Mouse (Mus musculus): ENCODE measurements around the gene Gpr34.

Gpr34 gene

DNA sequence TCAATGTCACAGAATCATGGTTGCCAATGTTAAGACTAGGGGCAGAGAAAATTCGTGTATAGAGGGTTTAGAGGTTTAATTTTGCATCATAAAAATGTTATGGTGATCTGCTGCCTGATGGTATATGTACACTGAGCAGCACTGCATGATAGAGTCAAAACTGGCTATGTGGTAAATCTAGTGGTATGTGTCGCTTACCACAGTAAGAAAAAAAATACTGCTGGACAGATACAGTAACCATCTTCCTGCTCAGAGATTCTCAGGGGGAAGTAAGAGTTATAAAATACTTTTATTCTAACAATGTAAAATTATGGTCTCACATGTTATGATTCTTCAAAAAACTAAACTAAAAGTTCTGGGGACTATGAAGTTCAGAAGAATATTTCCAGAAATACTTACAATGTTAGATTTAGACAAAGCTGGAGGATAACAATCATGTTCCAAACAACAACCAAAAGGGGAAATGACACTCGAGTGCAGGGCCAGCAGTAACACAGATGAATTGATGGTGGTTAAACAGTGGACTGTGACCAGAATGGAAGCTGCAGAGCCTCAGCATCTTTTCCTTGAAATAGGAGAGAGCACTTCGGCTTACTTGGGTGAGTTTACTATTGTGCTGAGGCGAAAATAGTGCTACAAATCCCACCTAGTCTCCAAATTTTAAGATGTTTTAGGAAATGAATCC, at the start of gene Gpr34:
Gene Gpr34 (plus strand): TSS at position 491 of the 685 bp plus-strand sequence.
- no peak for DNase-seq (ENCODE audit: low spot score)

DNA sequence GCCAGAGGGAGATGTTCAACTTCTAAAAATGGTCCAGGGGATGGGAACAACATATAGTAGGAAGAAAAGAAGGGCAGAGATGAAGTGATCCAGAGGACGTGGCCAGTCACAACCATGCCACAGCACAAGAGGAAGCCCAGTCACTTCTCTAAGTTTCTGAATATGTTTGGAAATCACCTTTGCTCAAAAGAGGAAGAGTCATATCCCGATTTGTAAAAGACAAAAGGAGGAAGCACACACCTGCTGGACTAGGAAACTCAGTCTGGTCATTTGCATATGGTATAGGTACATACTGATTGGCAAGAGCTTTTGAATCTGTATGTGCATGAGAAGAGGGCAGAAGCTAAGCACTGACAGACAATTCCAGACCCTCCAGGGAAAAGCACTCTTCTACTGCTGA, 32.5 kb upstream of the Gpr34 start:
- no peak for DNase-seq (ENCODE audit: low spot score)

DNA sequence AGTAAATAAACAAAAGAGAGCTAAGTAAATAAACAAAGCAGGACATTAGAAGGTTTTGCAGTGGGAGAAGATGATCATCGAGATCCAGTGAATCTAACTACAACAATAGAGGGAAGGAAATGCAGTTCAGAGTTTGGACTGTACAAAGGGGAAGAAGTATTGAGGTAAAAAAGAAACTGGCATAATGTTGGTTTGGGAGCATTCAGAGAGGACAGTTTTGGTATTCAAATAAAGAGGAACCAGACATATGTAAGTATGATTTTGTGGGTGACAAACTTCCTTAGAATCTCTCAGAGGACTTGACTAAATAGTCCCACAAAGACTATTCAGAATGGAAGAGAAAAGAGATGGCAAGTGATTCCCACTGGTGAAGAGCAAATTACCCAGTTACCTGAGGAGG, 31.9 kb upstream of the Gpr34 start:
- DNase-seq (ENCODE audit: low spot score), result no peak

DNA sequence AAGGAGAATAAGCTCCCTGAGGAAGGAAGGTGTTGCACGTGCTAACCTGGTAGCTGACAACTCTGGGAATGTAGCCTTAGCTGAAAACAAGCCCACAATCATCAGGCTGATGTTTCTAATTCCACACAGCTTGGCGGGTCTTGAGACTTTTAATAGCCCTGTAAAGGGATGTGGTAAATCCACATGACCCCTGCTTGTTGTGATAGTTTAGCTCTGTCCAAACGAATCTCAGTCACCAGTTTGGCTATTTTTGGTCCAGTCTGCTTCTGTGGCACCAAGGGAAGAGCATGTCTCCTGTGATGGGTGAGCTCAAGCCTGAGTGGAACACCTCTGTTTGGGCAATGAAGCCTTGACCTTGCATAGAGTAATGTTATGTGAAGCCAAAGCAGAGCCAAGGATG, 25.1 kb upstream of the Gpr34 start:
- no peak for DNase-seq (ENCODE audit: low spot score)

DNA sequence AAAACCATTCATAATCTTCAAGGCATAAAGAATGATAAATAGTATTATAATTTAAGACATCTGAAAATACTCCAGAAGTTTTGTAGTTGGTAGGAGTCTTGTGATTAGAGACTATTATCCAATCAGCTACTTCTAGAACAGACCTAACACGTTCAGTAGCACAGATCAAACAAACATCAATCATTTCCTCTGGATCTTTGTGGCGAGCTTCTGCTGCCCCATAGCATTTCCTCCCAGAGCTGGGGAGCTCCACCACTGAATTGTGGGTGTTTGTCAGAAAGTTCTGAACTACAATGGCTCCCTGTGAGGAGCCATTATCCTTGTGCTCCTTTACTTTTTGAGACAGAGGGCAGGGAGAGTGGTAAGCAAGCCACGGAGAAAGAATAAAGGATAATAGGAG, 24.1 kb upstream of the Gpr34 start:
- DNase-seq (ENCODE audit: low spot score), result no peak

DNA sequence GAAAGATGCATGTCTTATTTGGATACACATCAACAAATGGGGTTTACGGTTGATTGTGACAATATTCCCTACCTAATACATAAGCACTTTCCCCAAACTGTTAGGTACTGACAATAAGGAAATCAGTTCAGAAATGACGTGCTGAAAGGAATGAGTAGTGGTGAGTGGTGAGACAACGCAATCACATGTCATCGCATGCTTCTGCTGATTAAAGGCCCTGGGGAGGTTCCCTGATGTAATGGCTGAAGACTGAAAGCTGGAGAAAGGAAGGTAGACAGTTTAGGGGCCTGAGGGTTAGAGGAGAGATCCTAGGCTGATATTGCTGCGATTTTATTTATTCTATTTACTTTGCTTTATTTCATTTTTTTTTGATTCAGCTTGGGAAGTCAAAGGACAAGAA, 20.8 kb upstream of the Gpr34 start:
- DNase-seq (ENCODE audit: low spot score), result no peak

DNA sequence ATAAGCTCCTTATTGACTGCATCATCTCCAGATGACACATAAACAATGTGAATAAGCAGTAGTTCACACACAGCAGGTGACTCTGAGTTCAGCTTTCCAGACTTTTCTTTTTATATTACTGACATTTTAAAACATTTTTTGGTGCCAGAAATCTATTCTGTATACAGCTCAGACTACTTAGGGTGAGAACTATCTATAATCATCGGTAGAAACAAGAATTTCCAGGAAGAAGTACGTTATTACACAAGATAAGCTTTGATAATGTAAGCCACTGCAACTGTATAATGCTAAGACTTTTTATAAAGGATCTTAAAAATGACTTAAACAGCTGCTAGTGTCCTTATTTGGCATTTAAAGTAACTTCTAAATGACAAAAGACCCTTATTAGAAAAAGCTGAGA, 19.8 kb upstream of the Gpr34 start:
- no peak for DNase-seq (ENCODE audit: low spot score)

DNA sequence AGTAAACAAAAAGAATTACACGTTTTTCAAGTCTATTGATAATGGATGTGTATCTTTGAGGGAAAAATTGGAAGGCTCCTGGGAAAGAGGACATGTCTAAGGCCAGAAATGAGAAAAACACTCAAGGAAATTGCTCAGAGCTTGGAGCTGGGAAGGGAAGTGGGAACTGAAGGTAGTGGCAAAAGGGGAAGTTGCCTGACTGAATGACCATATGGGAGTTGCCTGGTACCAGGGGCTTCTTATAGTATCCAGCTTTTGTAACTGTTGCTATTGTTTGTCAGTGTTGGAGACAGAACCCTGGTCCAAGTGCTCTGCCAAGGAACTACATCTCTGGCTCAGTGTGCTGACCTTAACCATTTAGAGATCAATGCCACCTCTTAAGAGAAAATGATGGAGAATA, 15.2 kb upstream of the Gpr34 start:
- no peak for DNase-seq (ENCODE audit: low spot score)

DNA sequence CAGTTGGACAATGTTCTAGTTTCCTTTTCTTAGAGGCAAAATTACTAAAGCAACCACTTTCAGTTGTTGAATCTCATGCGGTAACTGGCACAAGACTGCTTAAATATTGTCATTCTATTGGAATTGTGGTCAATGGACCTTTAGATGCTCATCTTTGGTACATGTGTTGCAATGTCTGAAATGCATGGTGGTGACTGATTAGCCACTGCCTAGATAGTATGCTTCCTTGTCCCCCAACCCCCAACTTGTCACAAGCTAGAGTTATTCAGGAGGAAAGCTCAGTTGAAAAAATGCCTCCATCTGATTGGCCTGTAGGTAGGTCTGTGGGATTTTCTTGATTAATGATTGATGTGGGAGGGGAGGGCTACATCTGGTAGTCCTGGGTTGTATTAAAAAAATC, 14.6 kb upstream of the Gpr34 start:
- no peak for DNase-seq (ENCODE audit: low spot score)

DNA sequence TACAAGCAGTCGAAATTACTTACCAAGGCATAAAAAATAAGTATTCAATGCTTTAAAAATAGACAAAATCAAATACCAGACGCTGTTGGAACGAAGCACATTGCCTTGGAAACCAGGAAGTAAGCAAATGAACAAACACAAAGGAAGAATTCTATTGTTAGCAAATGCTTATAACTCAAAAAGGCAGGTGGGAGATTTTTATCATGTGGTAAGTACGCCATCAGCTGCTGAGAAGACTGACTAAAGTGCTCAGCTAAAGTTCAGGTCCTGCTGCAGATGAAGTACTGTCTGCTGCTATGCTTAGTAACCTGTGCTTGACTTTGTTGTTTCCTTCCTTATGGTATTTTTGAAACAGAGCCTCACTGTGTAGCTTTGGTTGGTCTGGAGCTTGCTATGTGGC, 13.4 kb upstream of the Gpr34 start:
- no peak for DNase-seq (ENCODE audit: low spot score)

DNA sequence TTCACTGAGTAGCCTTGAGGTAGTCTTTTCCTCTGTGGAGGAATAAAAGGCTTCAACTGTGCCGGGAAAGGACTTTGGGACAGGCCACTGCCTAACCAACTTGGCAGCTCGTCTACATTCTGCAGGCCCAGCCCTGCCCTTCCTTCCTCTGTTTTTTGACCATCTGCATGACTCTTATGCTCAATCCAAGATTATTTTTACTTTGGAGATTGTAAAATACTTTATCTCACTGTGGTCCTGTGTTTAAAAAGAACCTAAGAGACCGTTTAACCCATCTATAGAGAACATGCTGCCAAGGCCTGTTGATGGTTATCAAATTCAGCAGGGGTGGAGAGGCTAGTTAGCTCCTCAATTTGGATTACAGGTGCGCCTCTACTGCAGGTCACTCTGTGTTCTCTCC, 10.4 kb upstream of the Gpr34 start:
- DNase-seq (ENCODE audit: low spot score), result no peak

DNA sequence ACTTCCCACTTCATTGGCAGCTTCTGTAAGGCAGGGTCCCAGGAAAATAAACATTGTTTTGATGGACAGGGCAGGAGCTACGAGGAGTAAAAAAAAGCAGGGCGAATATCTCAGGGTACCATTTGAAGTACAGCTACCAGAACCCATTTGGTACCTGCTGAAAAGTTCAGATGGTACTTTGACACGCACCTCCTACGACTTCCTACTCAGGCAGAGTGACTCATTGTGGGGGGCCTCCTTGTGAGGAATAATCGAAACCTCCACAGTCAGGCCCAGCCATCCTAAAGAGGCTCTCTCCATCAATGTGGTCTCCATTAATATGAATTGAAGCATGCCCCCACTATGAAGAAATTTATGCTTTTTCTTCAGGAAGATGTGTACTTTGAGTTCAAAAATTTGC, 9.2 kb upstream of the Gpr34 start:
- no peak for DNase-seq (ENCODE audit: low spot score)

DNA sequence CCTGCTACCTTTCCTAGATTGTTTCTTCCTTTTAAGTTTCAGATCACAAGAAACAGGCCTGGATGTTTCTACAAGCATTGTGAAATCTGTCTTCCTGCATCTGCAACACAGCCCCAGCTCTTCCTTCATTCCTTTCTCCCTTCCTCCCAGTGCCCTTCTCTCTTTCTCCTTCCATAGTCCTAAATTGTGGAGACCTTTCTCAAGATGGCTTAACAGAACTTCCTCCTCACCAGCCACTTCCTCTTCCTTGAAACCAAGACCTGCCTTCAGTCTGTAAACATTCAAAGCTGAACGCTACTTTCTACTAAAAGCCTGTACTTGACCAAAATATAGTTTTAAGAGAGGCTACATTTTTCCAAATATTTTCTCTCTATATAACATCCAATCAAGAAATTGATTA, 4.5 kb downstream of the Gpr34 start:
- DNase-seq (ENCODE audit: low spot score), result no peak

DNA sequence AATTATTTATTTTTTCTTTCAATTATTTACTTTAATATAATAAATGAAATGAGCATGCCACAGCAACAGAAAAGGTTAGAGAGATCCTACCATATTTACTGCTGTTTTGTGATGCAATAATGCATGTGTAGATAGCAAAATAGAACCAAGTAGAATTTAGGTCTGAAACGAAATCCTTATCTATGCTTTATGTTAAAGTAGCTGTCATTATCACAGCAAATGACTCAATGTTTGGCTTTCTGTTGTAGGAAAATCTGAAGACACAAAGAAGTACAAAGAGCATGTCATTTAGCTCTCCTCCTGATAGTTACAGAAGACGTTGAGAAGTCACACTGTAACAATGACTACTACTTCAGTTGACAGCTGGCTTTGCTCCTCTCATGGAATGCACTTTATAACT, 7.0 kb downstream of the Gpr34 start:
- no peak for DNase-seq (ENCODE audit: low spot score)

DNA sequence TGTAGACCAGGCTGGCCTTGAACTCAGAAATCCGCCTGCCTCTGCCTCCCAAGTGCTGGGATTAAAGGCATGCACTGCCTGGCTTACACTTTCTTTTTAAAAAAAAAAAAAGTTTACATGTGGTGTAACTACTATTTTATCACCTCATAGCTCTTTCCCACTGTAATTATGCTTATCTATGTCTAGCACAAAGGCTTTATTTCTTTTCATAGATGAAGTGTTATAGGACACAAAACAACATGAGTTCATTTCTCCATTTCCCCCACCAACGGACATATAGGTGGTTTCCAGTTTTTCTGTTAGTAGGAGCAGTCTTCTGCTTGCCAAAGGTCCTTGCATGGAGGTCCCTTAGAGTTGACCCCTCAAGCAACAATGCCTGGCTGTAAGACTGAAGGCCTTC, 20.0 kb downstream of the Gpr34 start:
- no peak for DNase-seq (ENCODE audit: low spot score)

DNA sequence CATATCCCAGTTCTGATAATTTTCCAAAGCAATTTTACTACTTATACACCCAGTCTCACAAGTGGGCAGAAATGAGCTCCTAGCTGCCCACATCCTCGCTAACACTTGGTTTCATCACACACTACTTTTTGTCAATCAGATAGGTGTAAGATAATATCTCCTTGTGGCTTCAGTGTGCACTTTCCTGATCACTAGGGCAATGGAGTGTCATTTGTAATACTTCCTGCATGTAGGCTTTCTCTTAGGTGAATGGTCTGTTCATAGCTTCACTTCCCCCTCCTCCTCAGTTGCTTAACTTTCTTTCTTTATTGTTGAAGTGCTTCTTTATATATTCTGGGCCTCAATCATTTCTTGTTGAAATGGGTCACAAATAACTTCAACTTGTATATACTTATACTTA, 20.4 kb downstream of the Gpr34 start:
- DNase-seq (ENCODE audit: low spot score), result no peak

DNA sequence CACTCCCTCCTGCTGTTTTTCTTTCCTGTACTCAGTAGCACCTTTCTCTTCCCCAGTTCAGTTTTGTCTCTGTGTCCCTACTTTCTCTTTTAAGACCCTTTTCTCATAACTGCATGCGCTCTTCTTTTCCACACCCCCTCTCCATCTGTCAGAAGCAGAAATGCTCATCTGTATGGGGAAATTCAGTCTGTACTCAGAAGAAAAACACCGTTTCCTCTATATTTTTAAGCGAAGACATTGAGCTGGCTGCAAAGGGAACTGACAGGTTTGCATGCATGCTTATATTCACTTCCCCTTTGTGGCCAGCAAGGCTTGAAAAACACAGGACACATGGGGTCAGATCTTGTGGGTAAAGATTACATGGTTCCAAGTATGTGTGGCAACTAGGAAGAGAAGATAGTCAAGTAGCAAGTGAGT, 23.1 kb downstream of the Gpr34 start:
- no peak for DNase-seq (ENCODE audit: low spot score)

DNA sequence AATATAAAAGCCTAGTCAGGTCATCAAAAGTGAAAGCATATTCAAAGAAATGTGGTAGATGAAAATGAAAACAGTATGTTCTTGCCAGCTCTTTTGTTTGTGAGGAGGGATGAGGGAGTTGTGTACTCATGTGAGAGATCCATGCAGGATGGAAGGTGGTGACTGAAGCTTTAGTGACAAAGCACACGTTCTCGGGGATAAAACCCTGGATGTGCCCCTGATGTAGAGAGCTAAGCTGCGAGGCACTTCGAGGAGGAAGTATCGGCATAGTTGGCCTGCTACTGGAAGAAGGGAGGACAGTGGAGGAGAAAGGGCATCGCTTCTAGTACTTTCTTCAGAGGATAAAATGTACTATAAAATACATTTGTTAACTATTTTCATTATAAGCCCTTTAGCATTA, 24.0 kb downstream of the Gpr34 start:
- no peak for DNase-seq (ENCODE audit: low spot score)

DNA sequence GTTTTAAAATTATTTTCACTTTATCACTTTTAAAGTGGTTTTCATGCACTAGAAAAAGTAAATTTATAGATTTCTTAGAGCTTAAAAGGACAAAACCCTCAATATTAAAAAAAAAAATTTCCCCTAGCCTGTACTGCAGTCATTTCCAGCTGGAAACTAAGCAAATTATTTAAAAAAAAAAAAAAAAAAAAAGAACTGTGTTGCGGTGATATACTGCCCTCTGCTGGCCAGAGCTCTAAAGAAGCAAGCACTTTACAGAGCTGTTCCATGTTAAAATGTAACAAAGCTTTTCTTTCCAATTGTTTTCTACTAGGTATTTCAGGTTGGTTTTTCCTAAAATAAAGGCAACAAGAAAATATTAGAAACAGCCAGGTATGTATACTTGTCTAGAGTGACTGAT, 24.8 kb downstream of the Gpr34 start:
- DNase-seq (ENCODE audit: low spot score), result peak; percentile 15

DNA sequence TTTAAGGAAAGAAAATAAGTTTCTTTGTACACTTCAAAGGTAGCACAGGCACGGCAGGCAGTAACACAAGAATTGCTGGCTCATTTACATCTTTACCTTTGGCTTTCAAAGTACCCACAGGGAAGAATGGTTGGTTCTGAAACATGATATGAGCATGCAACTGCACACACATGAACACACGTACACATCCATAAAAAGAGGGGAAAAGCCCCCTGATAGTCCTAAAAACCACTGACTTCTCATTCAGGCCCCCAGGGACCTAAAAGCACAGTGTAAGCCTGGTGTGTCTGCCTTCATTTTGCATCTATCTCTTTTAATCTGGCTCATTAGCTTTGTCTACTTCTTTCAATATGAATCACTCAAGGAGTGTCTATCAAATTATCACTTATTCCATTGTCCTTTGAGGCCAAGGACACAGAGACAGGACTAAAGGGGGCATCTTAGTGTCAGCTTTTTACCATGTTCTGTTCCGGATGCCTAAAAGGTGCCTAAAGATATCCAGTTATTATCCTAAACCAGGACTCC, 26.8 kb downstream of the Gpr34 start:
- DNase-seq (ENCODE audit: low spot score), result no peak

DNA sequence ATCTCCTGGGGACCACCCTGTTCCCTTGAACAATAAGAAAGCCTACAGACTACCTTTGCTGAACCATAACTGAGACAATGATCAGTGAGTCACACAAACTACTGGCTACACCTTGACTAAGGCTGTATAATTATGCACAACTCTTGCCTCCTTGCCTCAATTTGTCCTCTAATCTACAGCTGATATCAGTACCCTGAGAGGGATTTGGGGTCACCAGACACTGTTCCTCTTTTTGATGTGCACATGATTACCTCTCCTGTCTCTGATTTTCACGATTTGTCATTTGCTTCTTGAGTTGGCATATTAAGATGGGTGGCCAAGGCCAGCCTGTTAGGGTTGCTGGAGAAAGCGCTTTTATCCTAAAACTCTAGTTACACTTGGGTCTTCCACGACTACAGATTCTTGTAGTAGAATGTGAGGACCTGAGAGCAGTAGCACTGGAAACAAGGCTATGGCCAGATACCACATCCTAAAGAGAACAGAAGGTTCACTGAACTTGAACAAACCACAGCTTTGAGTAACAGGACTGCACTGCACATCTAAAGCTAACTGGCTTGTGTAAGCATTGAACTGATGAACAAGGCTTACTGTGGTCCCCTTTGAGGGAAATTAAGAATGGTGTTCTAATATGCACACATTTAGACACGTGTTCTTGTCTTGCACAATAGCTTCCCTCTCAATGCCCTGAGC, 27.5 kb downstream of the Gpr34 start:
- DNase-seq (ENCODE audit: low spot score), result no peak

DNA sequence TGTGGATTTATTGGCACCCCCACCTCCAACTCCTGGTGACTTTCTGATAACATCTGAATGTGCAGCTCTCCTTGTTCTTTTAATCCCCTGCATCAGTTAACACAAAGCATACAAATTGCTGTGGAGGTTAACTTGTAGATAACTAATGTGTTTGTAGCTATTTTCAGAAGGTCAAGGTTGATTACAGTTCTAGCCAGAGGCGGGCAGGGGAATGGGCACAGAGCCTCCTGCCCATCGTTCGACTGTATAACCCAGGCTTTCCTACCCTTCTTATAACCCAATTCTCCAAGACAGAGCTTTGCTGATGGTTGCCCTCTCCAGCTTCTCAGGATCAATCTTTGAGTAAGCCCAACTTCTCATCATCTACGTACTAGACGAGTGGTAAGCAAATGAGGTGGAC, 29.2 kb downstream of the Gpr34 start, which contains the start of gene Gpr82:
Gene Gpr82 (plus strand): TSS at position 301 of the 400 bp plus-strand sequence.
- DNase-seq (ENCODE audit: low spot score), result no peak

DNA sequence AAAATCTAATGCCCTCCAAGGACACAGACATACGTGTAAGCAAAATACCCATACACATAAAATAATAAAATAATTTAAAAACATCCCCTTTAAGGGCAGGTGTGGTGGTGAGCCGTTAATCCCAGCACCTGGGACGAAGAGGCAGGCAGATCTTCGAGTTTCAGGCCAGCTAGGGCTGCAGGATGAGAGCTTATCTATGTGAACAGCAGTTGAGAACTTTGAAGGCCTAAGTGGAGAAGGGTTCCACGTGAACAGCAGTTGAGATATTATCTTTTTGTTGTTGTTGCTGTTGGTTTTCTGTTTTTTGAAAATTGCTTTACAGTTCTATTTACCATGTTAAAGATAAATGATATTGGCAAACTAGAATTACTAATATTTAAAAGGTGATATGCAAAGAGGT, 37.0 kb downstream of the Gpr34 start:
- DNase-seq (ENCODE audit: low spot score), result no peak

DNA sequence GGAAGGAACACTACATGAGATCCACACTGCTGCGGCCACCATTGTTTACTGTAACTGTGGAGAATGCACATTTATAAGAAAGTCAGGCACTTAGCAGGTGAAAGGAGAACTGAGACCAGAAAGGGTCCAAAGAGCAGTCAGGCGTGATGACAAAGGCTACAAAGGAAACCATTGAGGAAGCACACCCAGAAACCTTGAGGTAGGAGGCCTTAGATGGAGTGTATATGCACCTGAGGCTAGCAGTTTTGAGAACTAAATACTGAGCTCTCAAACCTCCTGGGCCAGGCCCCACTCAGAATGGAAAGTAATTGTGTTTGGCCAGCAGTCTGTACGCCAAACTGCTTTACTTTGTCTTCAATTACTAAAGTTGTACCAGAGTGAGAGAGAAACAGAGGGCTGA, 38.5 kb downstream of the Gpr34 start:
- DNase-seq (ENCODE audit: low spot score), result no peak
